Mouse (Mus musculus) intestine, embryonic 14.5 days (tissue): ENCODE measurements at regions not wholly inside any gene's neighbourhood (a gene's known extent, or its start where the extent isn't known, plus 50 kb on each side); places are given as distances from the start of the nearest gene placed in this dataset.

ENCODE experiments used
- ATAC-seq: fragments of 200-750 bp; cut with Nextera tagmentation; replicated peaks from 2 replicates; pipeline ENCODE4 v1.8.0; 2017; ENCODE audit warnings: low read depth, moderate number of reproducible peaks, moderate TSS enrichment, moderate library complexity; ENCODE audit not compliant: low FRiP score, low TSS enrichment
- DNase-seq: peaks from one replicate; pipeline ENCODE4 v3.0.0-alpha.2; 2018; ENCODE audit warnings: low spot score
- H3K27ac ChIP-seq: fragments of 300-500 bp; sonication (generic); 2 replicates; pipeline ENCODE4 v1.5.1; 2014; ENCODE audit warnings: low read depth, mild to moderate bottlenecking, control low read depth
- H3K27me3 ChIP-seq: fragments of 300-500 bp; sonication (generic); replicated peaks from 2 replicates; pipeline ENCODE4 v1.6.1; 2014; ENCODE audit warnings: low read length, control low read depth; ENCODE audit not compliant: control insufficient read depth, insufficient read depth
- H3K36me3 ChIP-seq: fragments of 300-500 bp; sonication (generic); 2 replicates; pipeline ENCODE4 v1.6.1; 2014; ENCODE audit warnings: low read length, control low read depth; ENCODE audit not compliant: control insufficient read depth, insufficient read depth
- H3K4me1 ChIP-seq: fragments of 300-500 bp; sonication (generic); replicated peaks from 2 replicates; pipeline ENCODE4 v1.6.1; 2014; ENCODE audit warnings: low read length, control low read depth, mixed read lengths; ENCODE audit not compliant: control insufficient read depth, insufficient read depth
- H3K4me2 ChIP-seq: fragments of 300-500 bp; sonication (generic); 2 replicates; pipeline ENCODE4 v1.6.1; 2014; ENCODE audit warnings: low read length
- H3K4me3 ChIP-seq: fragments of 300-500 bp; sonication (generic); 2 replicates; pipeline ENCODE4 v1.5.1; 2014; ENCODE audit warnings: low read depth, low read length, control low read depth, mixed read lengths
- H3K9ac ChIP-seq: fragments of 300-500 bp; sonication (generic); 2 replicates; pipeline ENCODE4 v1.6.1; 2014; ENCODE audit warnings: mild to moderate bottlenecking, low read length
- H3K9me3 ChIP-seq: fragments of 300-500 bp; sonication (generic); 2 replicates; pipeline ENCODE4 v1.6.1; 2016; ENCODE audit warnings: low read length, control low read depth; ENCODE audit not compliant: control insufficient read depth
- WGBS: fragments of 180-500 bp; shearing (Covaris S2); extraction: QIAGEN DNeasy Blood & Tissue Kit; methylation state at CpG from one replicate; pipeline ENCODE4 v1.1.7; 2014; 5-methylcytosine and 5-hydroxymethylcytosine counted together

GRCm38 (mm10) chr5:106276186-106276585 is 181.8 kb downstream of the Barhl2 start:
- no peaks in the 10 kb centered on the region for H3K9me3 ChIP-seq
- no peak overlapping the region for H3K4me3 ChIP-seq
- DNase-seq (no peak), ATAC-seq (no peak)
- H3K4me2 ChIP-seq, result no peak overlapping the region
- no peaks in the 10 kb centered on the region for H3K36me3 ChIP-seq
- WGBS, result 11% methylated on average over 2 of the region's 2 CpGs
- no peaks in the 10 kb centered on the region for H3K4me1 ChIP-seq
- H3K27ac ChIP-seq, result no peak overlapping the region
- H3K9ac ChIP-seq, result no peak overlapping the region
- no peaks in the 10 kb centered on the region for H3K27me3 ChIP-seq

GRCm38 (mm10) chr5:106274617-106275016 is 183.3 kb downstream of the Barhl2 start:
- WGBS, result 40% methylated on average over 10 of the region's 10 CpGs
- H3K9ac ChIP-seq, result no peak overlapping the region
- no peaks in the 10 kb centered on the region for H3K4me1 ChIP-seq
- no peak for DNase-seq
- H3K4me2 ChIP-seq, result no peak overlapping the region
- H3K36me3 ChIP-seq, result no peaks in the 10 kb centered on the region
- no peaks in the 10 kb centered on the region for H3K9me3 ChIP-seq
- no peak overlapping the region for H3K27ac ChIP-seq
- H3K27me3 ChIP-seq, result no peaks in the 10 kb centered on the region
- no peak for ATAC-seq
- no peak overlapping the region for H3K4me3 ChIP-seq

GRCm38 (mm10) chr5:106264536-106264935 is 193.4 kb downstream of the Barhl2 start:
- no peaks in the 10 kb centered on the region for H3K9me3 ChIP-seq
- DNase-seq (no peak), ATAC-seq (no peak)
- no peak overlapping the region for H3K9ac ChIP-seq
- no peak overlapping the region for H3K4me3 ChIP-seq
- no peaks in the 10 kb centered on the region for H3K4me1 ChIP-seq
- no peak overlapping the region for H3K4me2 ChIP-seq
- no peak overlapping the region for H3K27ac ChIP-seq
- no peaks in the 10 kb centered on the region for H3K36me3 ChIP-seq
- H3K27me3 ChIP-seq, result no peaks in the 10 kb centered on the region
- 68% methylated on average over 2 of the region's 2 CpGs for WGBS

- no peaks in the 10 kb centered on the region for H3K36me3 ChIP-seq
- H3K9me3 ChIP-seq, result no peaks in the 10 kb centered on the region
- H3K4me2 ChIP-seq, result no peak overlapping the region
- WGBS, result 68% methylated on average over 1 of the region's 1 CpGs
- H3K4me3 ChIP-seq, result no peak overlapping the region
- ATAC-seq (no peak), DNase-seq (no peak)
- H3K9ac ChIP-seq, result no peak overlapping the region
- H3K27me3 ChIP-seq, result no peaks in the 10 kb centered on the region
- H3K4me1 ChIP-seq, result no peaks in the 10 kb centered on the region
- H3K27ac ChIP-seq, result no peak overlapping the region
Observed at GRCm38 (mm10) chr5:106257179-106257578, 200.8 kb downstream of the Barhl2 start.

GRCm38 (mm10) chr5:106229154-106229553 is 228.8 kb downstream of the Barhl2 start:
- H3K36me3 ChIP-seq, result no peaks in the 10 kb centered on the region
- WGBS, result 63% methylated on average over 3 of the region's 3 CpGs
- no peaks in the 10 kb centered on the region for H3K4me1 ChIP-seq
- no peaks in the 10 kb centered on the region for H3K27me3 ChIP-seq
- no peak for ATAC-seq
- no peaks in the 10 kb centered on the region for H3K9me3 ChIP-seq
- no peak overlapping the region for H3K27ac ChIP-seq
- no peak overlapping the region for H3K4me3 ChIP-seq
- no peak overlapping the region for H3K9ac ChIP-seq
- H3K4me2 ChIP-seq, result no peak overlapping the region
- no peak for DNase-seq

- Histone ChIP-seq H3K36me3 (no peaks in the 10 kb centered on the region), H3K4me2 (no peak overlapping the region), H3K4me3 (no peak overlapping the region), H3K4me1 (no peaks in the 10 kb centered on the region), H3K27me3 (no peaks in the 10 kb centered on the region), H3K27ac (no peak overlapping the region), H3K9me3 (no peaks in the 10 kb centered on the region), H3K9ac (no peak overlapping the region)
- 54% methylated on average over 7 of the region's 7 CpGs for WGBS
- DNase-seq (no peak), ATAC-seq (no peak)
Observed at GRCm38 (mm10) chr5:106224141-106224540, 233.8 kb downstream of the Barhl2 start.

- no peak overlapping the region for H3K4me2 ChIP-seq
- no peak overlapping the region for H3K9ac ChIP-seq
- 80% methylated on average over 5 of the region's 5 CpGs for WGBS
- no peaks in the 10 kb centered on the region for H3K27me3 ChIP-seq
- H3K9me3 ChIP-seq, result no peaks in the 10 kb centered on the region
- H3K27ac ChIP-seq, result no peak overlapping the region
- H3K36me3 ChIP-seq, result no peaks in the 10 kb centered on the region
- ATAC-seq (no peak), DNase-seq (no peak)
- no peak overlapping the region for H3K4me3 ChIP-seq
- no peaks in the 10 kb centered on the region for H3K4me1 ChIP-seq
Observed at GRCm38 (mm10) chr5:106209543-106209942, 248.4 kb downstream of the Barhl2 start.

GRCm38 (mm10) chr5:106207706-106208105 is 250.3 kb downstream of the Barhl2 start:
- ATAC-seq (no peak), DNase-seq (no peak)
- Histone ChIP-seq H3K4me3 (no peak overlapping the region), H3K36me3 (no peaks in the 10 kb centered on the region), H3K4me2 (no peak overlapping the region), H3K9ac (no peak overlapping the region), H3K4me1 (no peaks in the 10 kb centered on the region), H3K9me3 (no peaks in the 10 kb centered on the region), H3K27ac (no peak overlapping the region), H3K27me3 (no peaks in the 10 kb centered on the region)
- WGBS, result 76% methylated on average over 6 of the region's 6 CpGs

GRCm38 (mm10) chr5:106205724-106206123 is 252.2 kb downstream of the Barhl2 start:
- ATAC-seq (no peak), DNase-seq (no peak)
- Histone ChIP-seq H3K36me3 (no peaks in the 10 kb centered on the region), H3K27ac (no peak overlapping the region), H3K9me3 (no peaks in the 10 kb centered on the region), H3K4me3 (no peak overlapping the region), H3K4me2 (no peak overlapping the region), H3K4me1 (no peaks in the 10 kb centered on the region), H3K27me3 (no peaks in the 10 kb centered on the region), H3K9ac (no peak overlapping the region)
- 66% methylated on average over 6 of the region's 6 CpGs for WGBS
